Mouse (Mus musculus) adrenal gland, postnatal 36 days (tissue): ENCODE results near the gene Vmn2r84. TPM values are rescaled to one million over a fixed set of nuclear protein-coding genes. Genes with fewer than 3 reads are reported as not detected.

Experiments used
- total RNA-seq, 2 experiments: library from RNA; stranded (reverse); gene quantifications; 2 replicates each; pipeline ENCODE4 v1.2.3; 2021

The Vmn2r84 gene
- total RNA-seq, 2 experiments from 2014 or later: not detected

Other genes with a start within 250 kb of the Vmn2r84 start
- gene Olfr825, start 227.6 kb downstream of the Vmn2r84 start, total RNA-seq: not detected
- gene Olfr826, start 210.1 kb downstream of the Vmn2r84 start, total RNA-seq: not detected
- not detected for gene Olfr827, start 179.9 kb downstream of the Vmn2r84 start, total RNA-seq
- under 1 TPM; 0.46 to 0.63 TPM for gene Neurod4, start 114.1 kb downstream of the Vmn2r84 start, total RNA-seq
- gene Tespa1, start 71.5 kb downstream of the Vmn2r84 start, total RNA-seq: under 1 TPM; 0.30 to 0.40 TPM
- gene Vmn2r85, start 35.4 kb upstream of the Vmn2r84 start, total RNA-seq: not detected
- not detected for gene Vmn2r86, start 61.7 kb upstream of the Vmn2r84 start, total RNA-seq
- gene Vmn2r87, start 103.1 kb upstream of the Vmn2r84 start, total RNA-seq: not detected